Mouse (Mus musculus) natural killer cell, adult 2 months (primary cell): Measurements from ENCODE around the gene Pla2g4b.

Experiments used
- DNase-seq, 2 experiments: peaks; one replicate each; pipeline ENCODE4 v3.0.0; 2022; ENCODE audit warnings: low spot score in 2 of 2

Gene Pla2g4b

DNA sequence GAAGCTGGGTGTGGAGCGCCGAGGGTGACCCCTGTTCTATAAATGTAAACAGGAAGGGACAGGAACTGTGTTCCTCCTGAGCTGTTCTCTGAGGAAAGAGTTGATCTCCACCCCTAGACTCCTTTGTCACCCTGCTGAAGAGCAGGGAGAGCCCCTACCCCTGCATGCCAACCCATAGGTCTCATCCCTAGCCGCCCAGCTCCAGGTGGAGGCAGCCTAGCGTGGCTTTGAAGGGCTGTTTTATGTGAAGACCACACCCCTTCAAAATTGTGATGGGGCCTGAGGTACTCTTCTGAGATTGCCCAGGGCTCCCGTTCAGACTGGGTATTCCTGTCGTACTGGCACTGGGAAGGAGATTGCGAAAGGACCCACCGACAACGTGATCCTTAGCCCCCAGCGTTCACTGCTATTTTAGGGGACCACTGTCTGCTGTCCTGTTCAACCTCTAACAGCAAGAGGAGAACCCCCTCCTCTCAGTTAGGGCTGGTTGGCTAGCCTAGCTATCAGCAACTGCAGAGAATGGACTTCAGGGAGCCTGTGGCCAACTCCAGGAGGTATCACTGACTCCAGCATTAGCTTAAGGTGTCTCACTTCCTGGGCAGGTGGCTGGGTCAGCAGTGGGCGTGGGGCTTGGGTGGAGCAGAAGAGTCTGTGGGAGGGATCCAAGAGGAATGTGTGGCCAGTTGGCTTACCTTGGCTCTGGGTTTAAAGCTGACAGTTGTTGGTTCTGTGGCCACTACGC, at the start of gene Pla2g4b:
Gene Pla2g4b, plus strand, starts transcription at position 692 of the 742 bp plus-strand sequence.
- DNase-seq: no peak

DNA sequence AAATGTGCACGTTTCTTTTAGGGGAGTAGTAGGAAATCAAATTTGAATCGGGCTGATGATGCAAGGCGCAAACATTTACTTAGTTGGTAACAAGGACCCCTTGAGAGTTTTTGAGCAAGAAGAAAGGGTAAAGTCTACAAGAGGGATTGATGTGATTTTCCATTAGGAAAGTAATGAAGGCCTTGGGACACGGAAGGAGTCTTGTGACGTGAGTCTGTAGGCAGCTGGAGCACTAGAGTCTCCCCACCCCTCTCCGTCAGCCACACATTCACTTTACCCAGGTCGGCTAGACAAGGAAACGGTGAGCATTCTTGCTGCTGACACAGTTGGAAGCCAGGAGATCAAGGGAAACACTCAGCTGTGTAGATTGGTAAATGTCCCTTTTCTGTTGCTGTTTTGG, 47.3 kb upstream of the Pla2g4b start:
- DNase-seq: no peak

DNA sequence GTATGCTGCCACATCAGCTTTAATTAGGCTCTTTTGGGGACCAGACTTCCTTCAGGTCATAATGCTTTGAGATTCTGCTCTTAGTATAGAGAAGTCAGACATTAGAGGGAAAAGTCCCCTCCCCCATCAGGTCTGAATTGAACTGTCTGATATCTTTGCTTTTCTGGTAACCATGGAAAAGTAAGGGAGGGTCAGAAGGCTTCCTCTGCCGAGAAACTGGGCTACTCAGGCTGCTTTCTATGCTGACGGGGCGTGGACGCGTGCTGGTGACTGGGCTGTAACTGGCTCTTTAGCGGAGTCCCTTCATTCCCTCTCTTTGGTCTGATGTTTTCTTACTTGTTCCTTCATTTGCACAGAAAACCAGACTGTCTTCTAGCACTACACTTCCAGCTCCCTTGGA, 46.8 kb upstream of the Pla2g4b start:
- DNase-seq: no peak

DNA sequence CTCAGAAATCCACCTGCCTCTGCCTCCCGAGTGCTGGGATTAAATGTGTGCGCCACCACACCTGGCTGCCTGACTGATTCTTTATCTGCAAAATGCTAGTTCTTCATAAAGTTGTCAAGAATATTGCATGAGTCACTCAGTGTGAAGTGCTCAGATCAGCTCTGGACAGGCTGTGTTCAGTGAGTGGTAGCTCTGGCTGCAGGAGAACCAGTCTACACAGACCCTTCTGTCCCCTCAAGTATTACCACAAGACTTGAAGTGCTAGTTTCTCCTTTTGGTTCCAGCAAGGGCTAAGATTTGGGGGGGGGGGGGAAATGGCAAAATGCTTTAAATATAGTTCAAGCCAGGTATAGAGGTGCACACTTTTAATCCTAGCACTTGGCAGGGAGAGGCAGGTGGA, 45.8 kb upstream of the Pla2g4b start:
- no peak for DNase-seq

DNA sequence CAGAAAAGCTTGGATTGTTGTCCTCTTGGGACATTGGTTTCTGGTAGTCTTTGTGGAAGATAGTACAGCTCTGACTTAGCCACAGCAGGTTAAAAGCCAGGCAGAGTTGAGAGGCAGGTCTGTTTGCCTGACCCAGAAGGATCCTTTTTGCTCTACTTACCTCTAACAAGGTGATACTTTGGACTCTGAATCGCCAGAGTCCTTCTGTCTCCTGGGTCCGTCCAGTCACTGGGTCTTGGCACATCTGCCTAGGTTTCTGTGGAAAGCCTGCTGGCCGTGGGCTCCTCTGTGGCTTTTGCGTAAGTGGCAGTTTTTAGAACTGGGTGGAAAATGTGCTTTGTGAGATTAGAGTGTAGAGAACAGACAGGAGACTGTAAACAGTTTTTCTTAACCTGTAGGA, 44.3 kb upstream of the Pla2g4b start:
- no peak for DNase-seq

DNA sequence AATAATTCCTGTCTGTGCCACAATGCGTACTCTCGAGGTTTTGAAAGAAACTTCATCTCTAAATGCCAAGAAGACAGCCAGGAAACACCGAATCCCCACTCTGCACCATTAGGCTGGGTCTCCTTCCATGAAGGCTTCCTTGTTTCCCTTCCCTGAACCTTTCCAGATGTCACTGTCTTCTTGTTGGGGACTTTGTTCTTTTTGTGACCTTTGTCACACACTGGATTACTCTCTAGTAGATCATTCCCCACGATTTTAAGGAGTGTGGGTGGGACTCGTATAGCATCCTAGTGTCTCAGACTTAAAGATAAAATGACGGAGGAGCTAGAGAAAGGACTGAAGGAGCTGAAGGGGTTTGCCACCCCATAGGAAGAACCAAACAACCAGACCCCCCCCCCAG, 42.3 kb upstream of the Pla2g4b start:
- no peak for DNase-seq

DNA sequence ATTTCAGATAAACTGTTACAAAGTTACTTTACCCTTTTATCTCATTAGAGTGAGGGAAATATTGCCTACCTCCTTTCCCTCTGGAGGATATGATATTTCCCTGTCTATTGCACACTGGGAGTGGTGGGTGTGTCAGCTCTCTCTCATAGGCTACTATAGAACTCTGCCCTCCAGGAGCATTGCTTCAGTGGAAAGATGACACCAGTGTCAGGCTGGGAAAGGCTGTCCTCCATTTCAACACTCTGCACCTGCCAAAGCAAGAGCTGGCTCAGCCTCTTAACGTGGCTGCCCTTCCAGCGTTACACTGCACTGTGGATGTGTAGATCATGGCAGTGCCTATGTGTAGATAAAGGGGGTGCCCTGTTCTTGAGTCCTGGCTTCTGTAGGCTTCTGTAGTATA, 40.9 kb upstream of the Pla2g4b start:
- no peak for DNase-seq

DNA sequence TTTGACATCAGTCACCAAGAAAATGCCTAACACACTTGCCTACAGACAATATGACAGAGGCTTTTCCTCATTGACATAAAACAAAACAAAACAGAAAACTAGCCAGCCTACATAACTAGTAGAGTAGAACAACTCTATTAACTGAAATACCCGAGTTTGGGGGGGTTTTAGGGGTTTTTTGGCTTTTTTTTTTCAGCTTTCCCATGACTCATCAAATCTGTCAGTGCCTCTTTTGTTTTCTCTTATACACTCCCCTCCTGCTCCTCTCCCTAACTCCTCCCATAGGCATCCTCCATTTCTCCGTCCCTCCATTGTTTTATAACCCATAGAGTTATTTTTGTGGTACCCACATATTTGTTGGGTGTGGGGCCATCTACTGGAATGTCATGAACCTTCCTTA, 39.7 kb upstream of the Pla2g4b start:
- DNase-seq: no peak

DNA sequence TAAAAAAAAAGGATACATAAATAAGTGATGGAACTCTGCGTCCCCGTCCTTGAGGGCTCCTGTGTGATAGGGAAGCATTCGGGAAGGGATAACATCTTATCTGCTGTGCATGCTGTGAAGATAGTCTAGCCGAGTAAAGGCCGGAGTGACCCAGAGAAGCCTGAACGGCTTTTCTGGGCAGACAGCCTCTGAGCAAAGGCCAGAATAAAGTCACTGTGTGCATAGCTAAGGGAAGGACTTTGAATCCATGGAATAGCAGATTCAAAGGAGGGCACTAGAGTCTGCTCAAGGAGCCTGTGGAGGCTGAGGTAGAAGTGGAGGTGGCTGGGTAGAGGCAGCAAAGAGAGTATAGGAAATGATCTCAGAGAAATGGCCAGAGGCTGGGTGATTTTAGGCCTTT, 38.4 kb upstream of the Pla2g4b start:
- no peak for DNase-seq

DNA sequence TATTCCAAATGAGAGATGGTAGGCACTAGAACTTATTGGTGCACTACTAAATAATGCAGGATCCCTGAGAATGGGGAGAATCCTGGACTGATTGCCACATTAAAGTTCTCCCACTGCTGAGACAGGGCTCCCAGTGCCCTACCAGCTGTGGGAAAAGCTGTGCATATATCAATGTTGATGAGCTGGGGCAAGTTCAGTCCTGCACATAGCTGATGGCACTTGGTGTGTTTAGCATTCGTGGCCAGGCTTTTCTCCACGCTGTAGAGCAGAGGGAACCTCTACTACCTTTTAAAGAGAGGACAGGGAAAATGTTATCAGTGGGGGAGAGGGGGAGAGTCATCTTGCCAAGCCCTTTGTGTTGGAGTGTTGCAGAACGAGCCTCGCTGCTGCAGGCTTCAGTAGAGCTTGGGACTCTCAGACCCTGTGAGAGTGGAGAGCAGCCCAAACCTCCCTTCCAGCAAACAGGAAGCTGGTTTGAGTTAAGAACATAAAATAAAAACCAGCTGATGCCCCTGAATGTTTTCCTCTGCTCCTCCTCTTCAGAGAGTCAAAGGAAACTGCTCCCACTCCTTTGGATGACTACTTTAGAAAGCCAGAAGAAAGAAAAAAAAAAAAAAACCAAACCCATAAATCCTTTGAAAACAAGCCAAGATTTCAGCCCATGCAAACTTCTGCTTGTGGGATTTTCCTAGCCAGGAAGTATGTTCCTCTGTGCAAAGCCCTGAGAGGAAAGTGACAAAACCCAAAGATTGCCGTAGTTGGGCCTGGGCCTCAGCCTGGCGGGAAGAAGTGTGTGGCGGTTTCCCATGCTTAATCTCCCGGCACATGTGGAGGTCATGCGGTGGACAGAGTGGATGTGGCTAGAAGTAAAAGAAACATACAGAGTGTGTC, 37.6 kb upstream of the Pla2g4b start:
- DNase-seq: no peak

DNA sequence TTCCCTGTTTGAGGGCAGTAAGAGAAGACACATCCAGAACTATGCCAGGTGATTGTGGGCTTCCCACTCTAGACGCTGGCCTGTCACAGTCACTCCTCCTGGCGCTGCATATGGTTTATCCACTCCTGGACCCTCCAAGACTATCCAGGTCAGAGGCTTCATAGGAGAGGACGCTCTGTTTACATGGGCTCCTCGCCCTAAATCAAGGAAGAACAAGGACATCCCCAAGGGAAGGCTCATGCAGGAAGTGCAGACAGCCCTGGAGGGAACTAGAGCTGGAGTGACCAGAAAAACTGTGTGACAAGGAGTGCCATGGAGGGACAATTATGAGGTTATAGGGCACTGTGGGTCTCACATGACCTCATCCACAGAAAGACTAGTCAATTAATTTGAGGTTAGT, 35.9 kb upstream of the Pla2g4b start:
- DNase-seq: no peak

DNA sequence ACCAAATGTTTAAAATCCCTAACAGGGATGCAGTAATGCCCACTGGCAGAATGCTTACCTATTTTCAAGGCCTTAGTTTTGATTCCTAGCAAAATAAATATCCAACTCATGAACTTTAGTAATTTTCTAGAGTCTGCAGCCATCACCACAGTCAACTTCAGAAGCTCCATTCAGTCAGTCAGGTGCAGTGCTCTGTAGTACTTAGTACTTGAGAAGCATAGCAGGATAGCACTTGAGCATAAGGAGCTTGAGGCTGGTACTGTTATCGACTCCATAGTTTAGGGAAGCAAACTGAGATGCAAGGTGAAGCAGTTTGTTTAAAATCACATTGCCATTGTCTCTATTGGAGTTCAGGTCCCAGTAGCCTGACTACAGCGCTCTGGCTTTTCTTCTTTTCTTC, 33.5 kb upstream of the Pla2g4b start:
- DNase-seq: no peak

DNA sequence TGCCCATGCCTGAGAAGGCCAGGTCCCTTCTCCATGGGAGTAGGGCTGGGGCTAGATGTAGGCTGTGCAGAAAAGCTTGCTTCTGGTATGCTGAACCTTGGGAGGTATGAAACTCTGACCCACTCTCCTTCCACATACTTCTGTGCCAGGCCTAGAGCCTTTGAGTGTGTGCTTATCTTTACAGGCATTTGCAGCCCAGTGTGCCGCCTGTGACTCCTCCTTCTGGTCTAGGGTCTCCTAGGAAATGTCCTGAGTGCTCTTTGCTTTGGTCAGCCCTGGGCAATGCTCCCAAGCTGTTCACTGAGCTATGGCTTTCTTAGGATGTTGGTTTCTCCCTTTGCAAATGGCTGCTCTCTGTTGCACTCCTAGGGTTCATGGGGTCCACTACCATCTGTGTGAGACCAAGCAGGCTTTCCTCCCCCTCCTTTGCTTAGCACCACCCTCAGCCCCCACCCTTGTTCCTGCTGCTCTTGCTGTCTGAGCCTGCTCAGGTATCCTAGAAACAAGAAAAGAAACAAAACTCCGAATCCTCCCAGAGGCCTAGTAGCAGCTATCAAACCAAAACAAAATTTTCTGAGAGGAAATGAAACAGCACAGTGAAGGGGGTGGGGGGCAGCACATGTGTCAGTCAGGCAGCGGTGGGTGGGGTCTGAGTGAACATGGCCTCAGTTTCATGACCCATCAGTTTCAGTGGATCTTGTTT, 32.2 kb upstream of the Pla2g4b start:
- DNase-seq: no peak

DNA sequence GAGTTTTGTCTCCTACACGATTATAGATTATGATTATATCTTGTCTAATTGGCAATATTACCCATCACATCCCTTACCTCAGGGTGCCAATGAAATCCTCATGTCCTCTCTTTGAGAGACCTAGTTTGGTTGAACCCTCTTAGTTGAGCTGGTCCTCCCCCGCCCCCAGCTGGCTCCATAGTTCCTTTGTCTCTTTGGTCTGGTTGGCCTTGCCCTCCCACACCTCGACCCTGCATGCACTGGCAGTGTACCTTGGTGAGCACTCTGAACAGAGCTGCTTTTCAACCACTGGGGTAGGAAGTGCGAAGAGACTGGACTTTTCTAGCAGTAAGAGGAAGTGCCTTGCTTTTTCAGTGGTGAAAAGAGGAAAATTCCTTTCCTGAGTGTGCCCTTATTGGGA, 31.3 kb upstream of the Pla2g4b start:
- DNase-seq: no peak

DNA sequence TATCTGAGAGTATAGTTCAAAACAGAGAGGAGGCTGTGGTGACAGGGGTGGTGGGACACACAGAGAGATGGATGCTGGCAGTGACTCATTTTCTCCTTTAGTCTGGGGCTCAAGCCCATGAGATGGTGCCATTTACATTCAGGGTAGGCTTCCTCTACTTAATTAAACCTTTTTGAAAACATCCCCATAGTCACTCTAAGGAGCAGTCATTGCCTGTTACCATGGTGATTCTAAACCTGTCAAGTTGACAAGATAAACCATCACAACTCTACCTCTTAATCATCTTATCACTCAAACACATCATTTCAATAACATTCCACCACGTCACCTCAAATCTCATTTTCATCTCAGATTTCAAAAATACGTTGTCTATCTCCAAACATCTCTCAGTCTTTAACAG, 29.2 kb upstream of the Pla2g4b start:
- DNase-seq: no peak

DNA sequence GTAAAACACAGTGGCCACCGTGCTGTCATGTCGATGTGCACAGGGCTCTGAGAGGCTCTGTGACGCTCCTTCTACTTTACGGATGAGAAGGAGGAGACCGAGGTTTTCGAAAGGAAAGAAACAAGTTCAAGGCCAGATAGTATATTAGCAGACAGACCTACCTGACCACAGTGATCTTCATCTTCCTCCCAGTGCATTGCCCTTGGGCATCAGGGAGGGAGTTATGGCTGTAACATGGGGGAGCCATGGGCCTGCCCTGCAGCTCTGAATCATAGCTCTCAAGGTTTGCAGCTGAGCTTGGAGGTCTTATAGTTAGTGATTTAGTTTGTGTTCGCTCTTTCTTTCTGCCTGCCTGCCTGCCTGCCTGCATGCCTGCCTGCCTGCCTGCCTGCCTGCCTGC, 26.5 kb upstream of the Pla2g4b start:
- no peak for DNase-seq

DNA sequence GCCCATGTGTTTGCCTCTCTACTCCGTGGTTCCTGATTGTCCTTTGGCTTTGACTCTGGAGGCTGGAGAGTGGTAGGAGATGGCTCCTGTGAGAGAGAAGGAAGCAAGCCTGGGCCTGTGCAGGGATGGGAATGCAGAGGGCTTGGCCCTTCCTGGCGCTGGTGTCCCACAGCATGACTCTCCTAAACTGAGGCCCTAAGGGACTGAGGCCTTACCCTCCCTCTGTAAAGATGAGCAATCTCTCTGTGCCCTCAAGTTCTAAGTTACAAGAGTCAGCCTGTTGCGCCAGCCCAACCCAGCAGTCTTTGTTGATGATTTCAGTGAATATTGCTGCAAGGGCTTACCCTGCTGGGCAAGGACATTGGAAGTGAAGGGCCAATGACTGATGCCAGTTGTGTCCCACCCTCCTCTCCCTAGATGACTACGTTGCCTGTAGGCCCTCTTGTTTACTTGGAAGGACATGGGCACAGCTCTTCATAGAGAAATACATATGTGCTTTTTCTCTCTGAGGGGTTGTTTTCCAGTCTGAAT, 25.5 kb upstream of the Pla2g4b start:
- no peak for DNase-seq

DNA sequence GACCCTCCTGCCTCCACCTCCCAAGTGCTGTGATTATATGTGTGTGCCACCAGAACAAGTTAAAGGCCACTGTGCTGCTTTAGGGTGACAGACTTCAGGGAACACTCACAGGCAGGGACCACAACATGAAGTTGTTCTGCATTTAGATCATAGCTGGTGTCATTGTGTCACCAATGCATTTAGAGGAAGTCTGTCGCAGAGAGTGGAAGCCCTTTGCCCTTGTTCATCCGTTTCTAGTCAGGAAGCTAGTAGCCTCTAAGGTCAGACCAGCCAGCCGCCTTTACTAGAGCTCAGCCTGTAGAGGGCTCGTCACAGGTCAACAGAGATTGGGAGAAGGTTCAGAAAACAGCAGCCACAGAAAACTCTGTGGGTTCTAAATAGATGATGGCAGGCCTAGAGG, 24.5 kb upstream of the Pla2g4b start:
- DNase-seq: no peak

DNA sequence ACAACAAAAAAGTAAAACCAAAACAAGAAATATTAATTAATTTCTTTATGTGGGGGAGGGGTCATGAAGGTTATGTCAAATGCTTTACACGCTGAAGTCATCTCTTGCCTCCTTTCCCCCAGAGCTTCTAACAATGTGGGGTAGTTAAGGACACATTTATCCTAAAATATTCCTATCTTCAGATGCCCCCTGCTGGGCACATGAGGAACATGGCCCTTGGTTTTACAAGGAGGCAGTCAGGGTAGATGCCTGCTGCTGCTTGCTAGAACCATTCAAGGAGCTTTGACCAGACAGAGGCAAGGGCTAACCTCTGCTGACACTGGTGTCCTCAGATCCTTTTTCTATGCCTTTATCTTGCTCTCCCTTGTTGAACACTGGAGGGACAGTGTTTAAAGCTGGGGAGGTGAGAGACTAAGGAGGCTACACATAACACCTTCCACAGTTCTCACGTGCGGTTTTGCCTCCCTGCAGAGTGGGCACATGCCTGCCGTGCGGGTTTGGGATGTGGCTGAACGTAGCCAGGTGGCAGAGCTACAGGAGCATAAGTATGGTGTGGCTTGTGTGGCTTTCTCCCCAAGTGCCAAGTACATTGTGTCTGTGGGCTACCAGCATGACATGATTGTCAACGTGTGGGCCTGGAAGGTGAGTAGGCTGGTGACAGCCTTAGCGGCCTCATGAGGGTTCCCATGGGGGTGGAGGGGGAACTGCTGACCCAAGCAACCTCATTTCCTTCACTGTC, 21.6 kb upstream of the Pla2g4b start:
- DNase-seq: peak in 1 of 2 experiments; percentile 40

DNA sequence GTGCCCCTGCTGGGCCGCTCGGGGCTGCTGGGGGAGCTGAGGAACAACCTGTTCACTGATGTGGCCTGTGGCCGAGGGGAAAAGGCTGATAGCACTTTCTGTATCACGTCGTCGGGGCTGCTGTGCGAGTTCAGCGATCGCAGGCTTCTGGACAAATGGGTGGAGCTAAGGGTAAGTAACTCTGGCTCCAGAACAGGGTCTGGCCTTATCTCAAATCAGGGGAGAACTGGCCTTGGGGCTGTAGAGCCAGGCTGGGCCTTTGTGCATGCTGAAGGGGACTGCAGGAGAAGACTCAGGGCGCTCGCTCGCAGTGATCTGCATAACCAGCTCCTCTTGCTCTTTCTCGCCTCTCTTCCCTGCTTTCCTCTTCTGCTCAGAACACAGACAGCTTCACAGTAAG, 20.3 kb upstream of the Pla2g4b start:
- DNase-seq: no peak

DNA sequence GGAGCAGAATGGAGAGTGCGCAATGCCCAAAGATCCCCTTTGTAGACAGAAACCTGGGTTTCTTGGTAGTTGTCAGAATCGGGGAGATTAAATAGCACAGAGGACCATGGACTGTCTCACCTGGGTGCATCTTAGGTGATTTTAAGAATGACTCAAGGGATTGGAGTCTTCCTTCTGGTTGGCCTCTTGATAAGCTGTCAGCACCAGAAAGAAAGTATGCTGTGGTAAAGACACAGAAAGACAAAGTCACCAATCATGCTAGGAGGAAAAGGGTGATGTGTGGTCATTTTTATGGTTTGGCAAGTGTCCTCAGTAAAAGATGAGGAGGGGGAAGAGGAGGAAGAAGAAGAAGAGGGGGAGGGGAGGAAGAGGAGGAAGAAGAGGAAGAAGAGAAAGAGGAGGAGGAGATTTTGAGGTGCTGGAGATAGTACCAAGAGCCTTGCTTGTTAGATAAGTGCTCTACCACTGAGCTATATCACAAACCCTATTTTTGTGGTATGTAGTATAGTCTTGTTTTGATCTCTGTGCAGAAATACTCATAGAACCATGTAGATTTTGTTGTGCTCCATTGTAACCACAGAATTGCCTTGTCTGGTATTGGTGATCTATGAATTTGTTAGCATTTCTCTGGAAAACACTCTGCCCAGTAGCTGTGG, 19.3 kb upstream of the Pla2g4b start:
- DNase-seq: no peak
